Mouse (Mus musculus) heart, embryonic 11.5 days (tissue): ENCODE results near the gene Lgi4. TPM values are rescaled to one million over a fixed set of nuclear protein-coding genes. Genes with fewer than 3 reads are reported as not detected.

Experiments
- ATAC-seq: fragments of 200-750 bp; cut with Nextera tagmentation; replicated peaks from 2 replicates; pipeline ENCODE4 v1.8.0; 2017; ENCODE audit warnings: moderate library complexity; ENCODE audit not compliant: insufficient number of reproducible peaks, low FRiP score, low TSS enrichment
- H3K27ac ChIP-seq: fragments of 300-500 bp; sonication (generic); 2 replicates; pipeline ENCODE4 v1.5.1; 2014; ENCODE audit warnings: mild to moderate bottlenecking, low read depth, low read length
- H3K27me3 ChIP-seq: fragments of 300-500 bp; sonication (generic); 2 replicates; pipeline ENCODE4 v1.6.1; 2014; ENCODE audit warnings: mild to moderate bottlenecking, low read length, mixed read lengths; ENCODE audit not compliant: control insufficient read depth, insufficient read depth
- H3K36me3 ChIP-seq: fragments of 300-500 bp; sonication (generic); 2 replicates; pipeline ENCODE4 v1.6.1; 2014; ENCODE audit warnings: mild to moderate bottlenecking, low read length, moderate library complexity, mixed read lengths; ENCODE audit not compliant: control insufficient read depth, insufficient read depth
- H3K4me1 ChIP-seq: fragments of 300-500 bp; sonication (generic); 2 replicates; pipeline ENCODE4 v1.6.1; 2014; ENCODE audit warnings: low read length; ENCODE audit not compliant: control insufficient read depth, insufficient read depth
- H3K4me2 ChIP-seq: fragments of 300-500 bp; sonication (generic); 2 replicates; pipeline ENCODE4 v1.6.1; 2014; ENCODE audit warnings: mild to moderate bottlenecking, moderate library complexity
- H3K4me3 ChIP-seq: fragments of 300-500 bp; sonication (generic); 2 replicates; pipeline ENCODE4 v1.5.1; 2014; ENCODE audit warnings: low read depth, low read length
- H3K9ac ChIP-seq: fragments of 300-500 bp; sonication (generic); 2 replicates; pipeline ENCODE4 v1.6.1; 2014; ENCODE audit warnings: mild to moderate bottlenecking, low read depth, low read length, moderate library complexity
- H3K9me3 ChIP-seq: fragments of 300-500 bp; sonication (generic); replicated peaks from 2 replicates; pipeline ENCODE4 v1.6.1; 2016; ENCODE audit warnings: low read length; ENCODE audit not compliant: control insufficient read depth
- WGBS: fragments of 180-500 bp; shearing (Covaris S2); extraction: QIAGEN DNeasy Blood & Tissue Kit; methylation state at CpG from one replicate; pipeline ENCODE4 v1.1.7; 2014; ENCODE audit not compliant: insufficient replicate concordance; 5-methylcytosine and 5-hydroxymethylcytosine counted together
- polyA plus RNA-seq: library from polyadenylated mRNA; unstranded; fragments of >200 nt; fragmentation: Nextera tagmentation; extraction: Ambion mirVana; gene quantifications from 2 replicates; pipeline ENCODE4 v1.2.1, GENCODE M21; 2014

Lgi4 gene
- 0.13 and 0.34 TPM in 2 replicates for polyA plus RNA-seq

DNA sequence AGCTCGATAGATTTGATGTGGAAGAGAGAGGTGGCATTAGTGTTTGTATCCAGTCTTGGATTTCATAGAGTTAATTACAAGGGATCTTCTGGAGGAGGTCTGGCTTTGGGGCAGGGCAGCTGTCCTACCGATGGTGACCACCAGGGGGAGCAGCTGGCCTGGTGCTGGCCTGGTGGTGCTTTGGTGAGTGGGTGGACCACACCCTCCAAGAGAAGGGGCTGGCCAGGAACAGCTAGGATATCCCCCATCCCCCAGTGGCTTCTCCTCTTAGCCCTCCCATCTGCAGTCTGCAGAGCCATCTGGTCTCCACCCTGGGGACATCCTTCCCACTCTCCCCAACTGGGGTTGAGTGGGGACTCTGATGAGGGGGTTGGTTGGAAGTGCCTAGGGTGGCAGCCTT lies at the start of gene Lgi4:
Gene Lgi4, plus strand, starts transcription at position 235 of the 400 bp plus-strand sequence.
- H3K4me3 ChIP-seq = no peak within 1 kb of the TSS
- 0% methylated on average over 2 of the region's 2 CpGs for WGBS
- H3K4me2 ChIP-seq = no peak within 1 kb of the TSS
- peaks cover 8% of the 10 kb centered on the region; the same call in 1 of the 2 replicates for H3K4me1 ChIP-seq
- H3K9me3 ChIP-seq = no peaks in the 10 kb centered on the region
- no peak within 1 kb of the TSS for H3K9ac ChIP-seq
- H3K27me3 ChIP-seq = no peaks in the 10 kb centered on the region
- ATAC-seq = peak; percentile 23; the same call in 1 of the 2 replicates
- no peak within 1 kb of the TSS for H3K27ac ChIP-seq
- no peaks in the 10 kb centered on the region for H3K36me3 ChIP-seq

DNA sequence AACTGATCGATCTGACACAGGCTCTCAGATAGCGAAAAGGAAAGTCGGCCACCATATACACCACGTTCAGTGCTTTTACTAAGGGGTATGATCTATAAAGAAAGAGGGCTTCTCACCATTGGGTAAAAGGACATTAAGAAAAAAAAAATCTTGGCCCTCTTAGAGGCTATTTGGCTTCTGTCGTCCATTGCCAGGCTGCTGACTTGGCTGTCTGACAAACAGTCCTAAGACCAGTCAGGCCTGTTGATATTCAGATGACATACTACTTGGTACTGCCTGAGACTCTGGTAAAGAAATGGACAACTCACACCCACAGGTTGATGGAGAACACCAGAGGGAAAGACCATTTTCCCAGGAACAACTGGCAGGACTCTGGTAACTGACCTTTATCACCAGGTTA lies 46.2 kb upstream of the Lgi4 start:
- no peak for ATAC-seq
- 68% methylated on average over 5 of the region's 5 CpGs for WGBS

DNA sequence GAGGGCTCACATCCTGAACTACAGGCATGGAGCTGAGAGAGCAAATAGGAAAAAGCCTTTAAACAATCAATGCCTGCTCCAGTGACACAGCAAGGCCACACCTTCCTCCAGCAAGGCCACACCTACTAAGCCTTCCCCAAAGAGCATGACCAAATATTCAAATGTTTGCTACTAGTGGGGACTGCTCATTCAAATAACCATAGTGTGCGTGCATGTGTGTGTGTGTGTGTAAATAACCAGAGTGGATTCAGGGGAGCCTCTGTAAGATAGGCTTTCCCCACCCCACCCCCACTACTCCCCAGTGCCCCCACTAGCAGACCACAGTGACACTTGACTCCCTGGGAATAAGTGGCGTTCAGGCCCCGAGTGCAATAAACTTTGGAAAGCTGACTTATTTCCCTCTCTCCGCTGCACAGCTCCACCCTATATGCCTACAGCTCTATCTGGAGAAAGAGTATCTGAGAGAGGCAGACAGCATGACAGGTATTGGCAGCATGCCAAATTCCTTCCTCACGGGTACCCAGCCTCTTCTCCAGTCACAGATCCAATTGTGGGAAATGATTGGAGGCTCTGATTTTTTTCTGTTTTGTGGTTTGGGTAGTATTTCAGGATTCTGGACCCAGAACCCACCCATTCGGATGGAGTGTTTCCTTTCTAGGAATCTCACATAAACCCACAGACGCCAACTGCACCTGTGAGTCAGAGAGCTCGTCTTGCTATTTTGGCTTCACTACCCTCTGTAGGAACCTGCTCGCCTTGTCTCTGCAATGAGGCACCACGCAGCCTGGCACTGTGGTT lies 41.8 kb upstream of the Lgi4 start:
- peak overlapping the region; percentile 34 for H3K4me2 ChIP-seq
- ATAC-seq = peak; percentile 78
- WGBS = 45% methylated on average over 10 of the region's 10 CpGs

More for the DNA sequence above, 46.2 kb upstream of the Lgi4 start:
- H3K4me3 ChIP-seq = no peak overlapping the region
- peaks cover 13% of the 10 kb centered on the region for H3K4me1 ChIP-seq
- H3K9me3 ChIP-seq = no peaks in the 10 kb centered on the region
- H3K4me2 ChIP-seq = no peak overlapping the region
- H3K36me3 ChIP-seq = no peaks in the 10 kb centered on the region
- H3K27ac ChIP-seq = no peak overlapping the region
- no peaks in the 10 kb centered on the region for H3K27me3 ChIP-seq
- no peak overlapping the region for H3K9ac ChIP-seq

DNA sequence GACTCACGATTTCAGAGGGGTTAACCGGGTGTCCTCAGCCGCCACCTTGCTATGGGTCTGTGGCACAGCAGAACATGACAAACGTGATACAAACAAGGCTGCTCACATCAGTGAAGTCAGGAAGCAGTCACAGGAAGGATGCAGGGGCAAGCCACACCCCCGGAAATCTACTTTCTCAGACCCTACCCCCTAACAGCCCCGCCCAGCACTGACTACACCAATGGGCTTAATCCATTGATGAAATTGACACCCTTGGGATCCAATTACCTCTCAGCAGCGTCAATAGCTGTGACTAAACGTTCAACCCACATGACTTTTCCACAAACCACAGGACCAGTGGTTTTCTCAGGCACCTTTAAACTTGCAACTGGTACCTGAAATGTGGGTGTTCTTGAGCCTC lies 30.5 kb upstream of the Lgi4 start:
- no peak for ATAC-seq
- Histone ChIP-seq H3K4me1 (no peaks in the 10 kb centered on the region), H3K4me3 (no peak overlapping the region), H3K9ac (no peak overlapping the region), H3K27me3 (no peaks in the 10 kb centered on the region), H3K9me3 (0 out of 2 replicates have a peak, but pooled peaks cover 2% of the 10 kb centered on the region), H3K27ac (no peak overlapping the region), H3K4me2 (no peak overlapping the region), H3K36me3 (no peaks in the 10 kb centered on the region)
- WGBS = 66% methylated on average over 8 of the region's 8 CpGs

More for the DNA sequence above, 41.8 kb upstream of the Lgi4 start:
- Histone ChIP-seq H3K27me3 (no peaks in the 10 kb centered on the region), H3K36me3 (no peaks in the 10 kb centered on the region), H3K9ac (no peak overlapping the region), H3K9me3 (no peaks in the 10 kb centered on the region), H3K27ac (peak overlapping the region; percentile 64), H3K4me3 (no peak overlapping the region), H3K4me1 (peaks cover 13% of the 10 kb centered on the region)

DNA sequence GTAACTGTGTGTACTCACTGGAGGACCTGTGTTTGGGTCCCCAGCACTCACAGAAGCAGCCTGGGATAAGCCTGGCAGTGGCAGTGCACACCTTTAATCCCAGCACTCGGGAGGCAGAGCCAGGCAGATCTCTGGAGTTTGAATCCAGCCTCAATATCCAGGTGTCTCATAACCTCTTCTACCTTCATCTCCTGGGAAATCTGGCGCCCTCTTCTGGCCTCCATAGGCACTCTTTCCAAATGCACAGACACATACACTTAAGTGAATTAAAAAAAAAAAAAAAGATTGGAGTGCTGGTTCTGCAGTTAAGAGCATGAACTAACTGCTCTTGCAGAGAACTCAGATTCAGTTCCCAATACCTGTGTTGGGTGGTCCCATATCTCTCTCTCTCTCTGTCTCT lies 28.4 kb upstream of the Lgi4 start:
- Histone ChIP-seq H3K27me3 (no peaks in the 10 kb centered on the region), H3K36me3 (no peaks in the 10 kb centered on the region), H3K4me3 (no peak overlapping the region), H3K27ac (no peak overlapping the region), H3K9ac (no peak overlapping the region), H3K9me3 (0 out of 2 replicates have a peak, but pooled peaks cover 2% of the 10 kb centered on the region), H3K4me2 (no peak overlapping the region), H3K4me1 (no peaks in the 10 kb centered on the region)
- WGBS = 64% methylated on average over 2 of the region's 2 CpGs
- no peak for ATAC-seq

DNA sequence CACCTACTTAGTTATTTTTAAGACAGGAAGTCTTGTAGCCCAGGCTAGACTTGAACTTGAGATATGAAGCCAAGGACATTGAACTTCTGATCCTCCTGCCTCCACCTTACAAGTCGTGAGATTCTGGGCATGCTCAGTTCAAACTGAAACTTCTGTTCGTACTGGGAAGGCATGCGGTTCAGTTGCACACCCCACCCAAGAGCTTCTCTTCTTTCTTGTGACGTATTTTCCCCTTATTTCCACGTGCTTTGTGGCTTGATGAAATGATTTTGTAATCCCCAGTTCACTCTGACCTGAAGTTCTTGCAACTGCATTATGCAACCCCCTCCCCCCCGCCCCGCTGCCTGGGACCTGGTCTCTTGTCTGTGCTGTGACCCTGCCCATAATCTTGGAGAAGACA lies 27.4 kb upstream of the Lgi4 start:
- Histone ChIP-seq H3K36me3 (no peaks in the 10 kb centered on the region), H3K4me2 (no peak overlapping the region), H3K9me3 (no peaks in the 10 kb centered on the region), H3K4me3 (no peak overlapping the region), H3K27ac (no peak overlapping the region), H3K4me1 (no peaks in the 10 kb centered on the region), H3K9ac (no peak overlapping the region), H3K27me3 (no peaks in the 10 kb centered on the region)
- 68% methylated on average over 7 of the region's 7 CpGs for WGBS
- no peak for ATAC-seq

DNA sequence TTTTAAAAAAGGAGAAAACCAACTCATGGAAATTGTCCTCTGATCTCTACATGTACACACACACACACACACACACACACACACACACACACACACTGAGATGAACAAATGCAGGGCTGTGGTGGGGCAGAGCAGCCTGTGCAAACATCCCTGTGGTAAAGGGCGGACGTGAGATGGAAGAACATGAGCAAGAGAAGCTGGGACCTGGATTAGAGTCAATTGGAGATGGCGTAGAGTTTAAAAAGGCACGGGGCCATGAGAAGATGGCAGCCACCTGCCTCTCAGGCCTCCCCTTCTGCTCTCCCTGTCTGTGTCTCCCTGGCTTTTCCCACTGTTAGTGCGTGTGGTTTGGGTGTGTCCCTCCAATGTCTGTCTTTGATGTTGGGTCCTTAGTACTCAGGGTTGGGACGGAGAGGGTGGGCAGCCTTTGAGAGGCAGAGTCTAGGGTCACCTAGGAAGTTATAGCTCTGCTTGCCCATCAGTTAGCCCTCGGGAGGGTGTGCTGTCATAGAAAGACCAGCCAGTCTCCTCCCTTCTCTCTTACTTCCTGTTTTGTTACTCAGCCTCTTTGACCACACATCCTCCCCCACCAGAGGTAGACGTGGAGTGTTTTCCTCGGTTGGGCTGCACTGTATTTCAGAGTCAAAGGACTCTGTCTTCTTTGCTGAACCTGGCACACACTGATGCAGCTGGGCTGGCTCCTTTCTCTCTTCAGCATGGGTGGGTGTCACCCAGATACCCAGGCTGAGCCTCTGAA lies 25.6 kb upstream of the Lgi4 start:
- WGBS = 55% methylated on average over 9 of the region's 9 CpGs
- Histone ChIP-seq H3K4me2 (no peak overlapping the region), H3K36me3 (no peaks in the 10 kb centered on the region), H3K27me3 (no peaks in the 10 kb centered on the region), H3K9ac (no peak overlapping the region), H3K4me1 (no peaks in the 10 kb centered on the region), H3K4me3 (no peak overlapping the region), H3K27ac (no peak overlapping the region), H3K9me3 (no peaks in the 10 kb centered on the region)
- no peak for ATAC-seq

DNA sequence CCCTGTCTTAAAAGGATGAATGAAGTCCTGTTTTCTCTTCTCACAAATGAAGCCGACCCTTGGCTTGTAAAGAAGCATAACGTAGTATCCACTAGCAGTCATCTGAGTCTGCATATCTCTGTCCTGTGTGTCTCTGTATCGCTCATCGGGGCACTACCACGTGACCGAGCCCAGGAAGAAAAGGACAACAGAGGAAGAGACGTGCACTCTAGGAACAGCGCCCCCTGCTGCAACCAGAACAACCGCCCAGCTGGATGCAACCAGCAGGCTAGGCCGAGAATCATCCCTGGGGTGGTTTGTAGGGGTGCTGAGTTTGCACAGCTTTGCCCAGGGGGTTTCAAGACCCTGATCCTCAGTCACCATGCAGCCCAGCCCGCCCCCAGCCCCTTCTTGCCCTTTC lies 24.4 kb upstream of the Lgi4 start:
- WGBS = 51% methylated on average over 11 of the region's 11 CpGs
- ATAC-seq = no peak

More for the DNA sequence above, 24.4 kb upstream of the Lgi4 start:
- H3K27me3 ChIP-seq = peaks cover 3% of the 10 kb centered on the region; the same call in 1 of the 2 replicates
- H3K27ac ChIP-seq = no peak overlapping the region
- H3K9me3 ChIP-seq = no peaks in the 10 kb centered on the region
- no peak overlapping the region for H3K4me2 ChIP-seq
- no peaks in the 10 kb centered on the region for H3K36me3 ChIP-seq
- H3K9ac ChIP-seq = no peak overlapping the region
- no peaks in the 10 kb centered on the region for H3K4me1 ChIP-seq
- no peak overlapping the region for H3K4me3 ChIP-seq
